Mouse (Mus musculus) CD8-positive naive resting alpha-beta T cell, adult 2 months (primary cell): ENCODE measurements around the gene Prtn3.
A peak's percentile ranks its signal among the peaks of the same experiment; 100 is the strongest.
"Not testable (repeated sequence)": the region's sequence is repeated elsewhere in the genome, so short reads cannot be mapped to it uniquely, and the experiment has no call there.

Experiments
- DNase-seq, 2 experiments: peaks; one replicate each; pipeline ENCODE4 v3.0.0; 2022; ENCODE audit warnings: low read depth in 2 of 2, low spot score in 2 of 2

Gene Prtn3

GRCm38 (mm10) chr10:79873313-79873712, 963 bp upstream of the Prtn3 start:
- DNase-seq, result no peak

GRCm38 (mm10) chr10:79873715-79874289, 474 bp upstream of the Prtn3 start:
- DNase-seq, result no peak

DNA sequence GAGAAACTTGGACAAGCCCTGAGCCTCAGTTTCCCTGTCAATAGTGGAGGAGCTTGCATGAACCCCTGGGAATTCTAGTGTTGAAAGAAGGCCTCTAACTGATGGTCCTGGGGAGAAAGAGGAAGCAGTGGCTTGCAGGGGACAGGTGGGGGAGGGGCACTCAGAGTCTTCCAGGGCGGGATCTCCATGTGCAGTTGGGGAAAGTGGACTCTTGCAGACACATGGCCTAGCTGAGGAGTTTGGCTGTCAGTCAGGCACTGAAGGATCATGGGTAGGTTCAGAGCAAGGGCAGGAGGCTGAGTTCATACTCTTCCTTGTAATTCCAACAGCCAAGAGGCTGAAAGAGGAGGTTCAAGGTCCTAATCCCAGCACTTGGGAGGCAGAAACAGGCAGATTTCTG, 2.9 kb downstream of the Prtn3 start:
- no peak for DNase-seq

DNA sequence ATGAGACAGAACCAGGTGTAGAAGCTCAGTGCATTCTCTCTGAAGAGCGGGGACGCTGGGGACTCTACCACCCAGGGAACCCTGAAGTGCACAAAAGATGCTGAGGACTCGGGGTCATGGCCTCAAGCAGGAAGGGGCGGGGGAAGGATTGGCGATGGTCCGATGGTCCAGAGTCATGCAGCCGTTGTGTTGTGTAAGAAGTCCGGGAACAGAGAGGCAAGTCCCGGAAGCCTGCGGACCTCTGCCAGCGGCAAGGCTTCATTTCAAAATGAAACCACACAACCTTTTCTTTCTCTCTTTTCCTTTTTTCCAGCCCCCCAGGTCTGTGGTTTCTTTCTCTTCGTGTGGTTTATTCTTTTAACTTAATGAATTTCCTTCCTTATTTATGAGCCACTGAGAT, 3.5 kb downstream of the Prtn3 start:
- no peak for DNase-seq

DNA sequence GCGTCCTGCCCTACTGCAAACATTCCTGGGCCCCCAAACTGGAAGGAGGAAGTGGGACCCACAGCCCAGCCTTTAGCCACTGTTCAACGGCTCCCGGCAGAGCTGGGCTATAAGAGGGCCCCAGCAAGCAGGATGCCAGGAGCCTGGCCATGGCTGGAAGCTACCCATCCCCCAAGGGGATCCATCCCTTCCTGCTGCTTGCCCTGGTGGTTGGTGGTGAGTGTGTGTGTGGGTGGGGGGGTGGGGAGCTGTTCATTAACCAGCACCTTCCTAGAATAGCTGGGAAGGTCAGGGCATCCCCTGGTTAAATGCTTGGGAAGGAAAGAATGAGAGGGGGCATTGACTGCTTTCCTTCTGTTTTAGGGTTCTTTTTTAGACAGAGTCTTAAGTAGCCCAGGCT, 5.3 kb downstream of the Prtn3 start:
- no peak for DNase-seq

DNA sequence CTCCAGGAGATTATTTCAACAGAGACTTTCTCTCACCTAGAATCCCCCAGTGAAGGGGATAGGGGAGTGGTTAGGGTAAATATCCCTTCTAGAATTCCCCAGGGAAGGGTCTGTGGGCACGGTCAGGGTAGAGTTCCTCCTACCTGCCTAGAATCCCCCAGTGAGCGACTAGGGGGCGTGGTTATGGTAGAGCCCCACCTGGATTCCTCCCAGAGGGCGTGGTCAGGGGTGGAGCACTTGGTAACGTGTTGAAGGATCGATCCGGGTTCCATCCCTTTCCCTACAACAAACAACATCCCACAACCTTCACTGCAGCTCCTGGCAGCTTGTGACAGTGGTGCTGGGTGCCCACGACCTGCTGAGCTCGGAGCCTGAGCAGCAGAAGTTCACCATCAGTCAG, 6.4 kb downstream of the Prtn3 start:
- no peak for DNase-seq

- DNase-seq, result no peak
Measured at GRCm38 (mm10) chr10:79881981-79882380, 7.7 kb downstream of the Prtn3 start.

- peak; percentile 61 to 73 for DNase-seq
Measured at GRCm38 (mm10) chr10:79883297-79884084, 9.2 kb downstream of the Prtn3 start.

- no peak for DNase-seq
Measured at GRCm38 (mm10) chr10:79884446-79884845, 10.2 kb downstream of the Prtn3 start.

DNA sequence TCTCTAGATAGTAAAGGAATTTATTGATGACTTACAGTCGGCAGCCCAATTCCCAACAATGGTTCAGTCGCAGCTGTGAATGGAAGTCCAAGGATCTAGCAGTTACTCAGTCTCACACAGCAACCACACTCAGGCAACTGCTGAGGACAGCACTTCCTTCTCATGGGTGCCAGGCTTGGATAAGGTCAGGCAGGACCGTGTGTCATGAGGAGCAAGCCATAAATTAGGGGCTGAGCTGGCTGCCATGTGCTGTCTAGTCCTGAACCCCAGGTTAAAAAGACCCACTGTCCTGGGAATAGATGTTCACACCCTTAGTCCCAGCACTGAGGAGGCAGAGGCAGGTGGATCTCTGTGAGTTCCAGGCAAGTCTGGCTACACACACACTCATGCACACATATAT, 10.7 kb downstream of the Prtn3 start:
- DNase-seq, result not testable (repeated sequence)

- no peak for DNase-seq
Measured at GRCm38 (mm10) chr10:79886054-79886453, 11.8 kb downstream of the Prtn3 start, which contains the start of gene Elane. Gene Elane (plus strand): TSS chr10:79886247.

DNA sequence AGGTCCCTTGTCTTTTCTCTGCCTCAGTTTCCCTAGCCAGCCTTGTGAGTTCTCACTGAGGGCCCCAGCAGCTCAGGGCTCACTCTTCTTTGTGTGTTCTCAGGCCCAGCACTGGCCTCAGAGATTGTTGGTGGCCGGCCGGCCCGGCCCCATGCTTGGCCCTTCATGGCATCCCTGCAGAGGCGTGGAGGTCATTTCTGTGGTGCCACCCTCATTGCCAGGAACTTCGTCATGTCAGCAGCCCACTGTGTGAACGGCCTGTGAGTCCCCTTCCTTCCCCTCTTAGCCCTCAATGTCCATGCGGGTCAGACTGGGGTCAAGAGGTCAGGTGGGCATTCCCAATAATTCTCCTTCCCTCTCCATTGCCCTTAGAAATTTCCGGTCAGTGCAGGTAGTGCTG, 12.3 kb downstream of the Prtn3 start:
- no peak for DNase-seq

GRCm38 (mm10) chr10:79889386-79889785, 15.1 kb downstream of the Prtn3 start:
- no peak for DNase-seq

DNA sequence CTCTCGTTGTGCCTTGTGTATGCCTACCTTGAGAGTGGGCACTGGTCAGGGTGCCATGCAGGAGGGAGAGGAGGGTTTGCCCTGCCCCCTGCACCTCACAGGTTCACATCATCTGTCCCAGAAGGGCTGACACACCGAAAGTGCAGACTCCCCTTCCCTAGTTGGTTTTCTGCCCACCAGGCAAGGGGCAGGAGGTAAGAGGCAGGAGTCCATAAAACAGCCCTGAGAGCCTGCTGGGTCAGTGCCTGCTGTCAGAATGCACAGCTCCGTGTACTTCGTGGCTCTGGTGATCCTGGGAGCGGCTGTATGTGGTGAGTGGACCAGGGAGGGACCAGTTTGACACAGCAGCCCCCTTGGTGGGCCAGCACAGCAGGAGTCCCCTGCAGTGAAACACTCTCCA, 16.4 kb downstream of the Prtn3 start, which contains the start of gene Cfd:
Gene Cfd, plus strand, starts transcription at position 184 of the 400 bp plus-strand sequence.
- DNase-seq, result no peak

- peak; percentile 80 to 81 for DNase-seq
Measured at GRCm38 (mm10) chr10:79892451-79893118, 18.3 kb downstream of the Prtn3 start.

DNA sequence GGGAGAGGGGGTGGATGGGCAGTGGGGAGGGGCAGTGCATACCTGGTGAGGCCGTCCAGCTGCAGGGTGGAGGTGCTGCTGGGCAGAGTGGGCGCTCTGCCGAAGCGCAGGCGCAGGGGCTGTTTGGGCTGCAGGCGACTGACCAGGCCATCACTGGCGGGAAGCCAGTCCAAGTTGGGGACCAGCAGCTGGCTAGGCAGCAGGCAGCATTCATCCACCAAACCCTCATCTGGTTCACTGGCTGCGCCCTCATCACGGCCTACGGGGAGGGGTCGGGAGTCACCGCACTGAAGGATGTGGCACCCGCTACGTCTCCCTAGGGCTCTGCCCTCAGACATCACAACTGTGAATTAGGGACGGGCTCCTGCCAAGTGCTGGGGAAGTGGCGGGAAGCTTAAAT, 22.0 kb downstream of the Prtn3 start:
- no peak for DNase-seq

- DNase-seq, result no peak
Measured at GRCm38 (mm10) chr10:79896814-79897213, 22.5 kb downstream of the Prtn3 start.

- DNase-seq, result no peak
Measured at GRCm38 (mm10) chr10:79897316-79898245, 23.3 kb downstream of the Prtn3 start.

DNA sequence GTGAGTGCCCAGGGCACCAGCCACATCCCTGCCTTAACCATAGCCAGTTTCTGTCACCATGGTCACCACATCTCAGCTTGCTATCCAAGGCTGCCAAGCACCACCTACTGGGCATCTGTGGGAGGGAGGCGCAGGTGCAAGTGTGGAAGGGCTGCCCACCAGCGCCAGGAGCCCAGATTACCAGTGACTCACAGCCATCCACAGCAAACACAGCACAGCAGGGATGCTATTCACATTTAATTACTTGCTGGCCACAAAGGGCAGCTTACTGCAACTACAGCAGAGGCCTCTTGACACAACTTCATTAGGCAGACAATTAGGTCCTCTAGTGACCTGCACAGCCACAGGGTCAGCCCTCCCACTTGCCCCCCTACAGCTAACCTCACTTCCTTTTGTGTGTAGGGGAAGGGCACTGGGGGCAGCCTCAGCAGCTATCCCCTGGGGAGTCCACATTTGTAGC, 26.7 kb downstream of the Prtn3 start:
- DNase-seq, result no peak

DNA sequence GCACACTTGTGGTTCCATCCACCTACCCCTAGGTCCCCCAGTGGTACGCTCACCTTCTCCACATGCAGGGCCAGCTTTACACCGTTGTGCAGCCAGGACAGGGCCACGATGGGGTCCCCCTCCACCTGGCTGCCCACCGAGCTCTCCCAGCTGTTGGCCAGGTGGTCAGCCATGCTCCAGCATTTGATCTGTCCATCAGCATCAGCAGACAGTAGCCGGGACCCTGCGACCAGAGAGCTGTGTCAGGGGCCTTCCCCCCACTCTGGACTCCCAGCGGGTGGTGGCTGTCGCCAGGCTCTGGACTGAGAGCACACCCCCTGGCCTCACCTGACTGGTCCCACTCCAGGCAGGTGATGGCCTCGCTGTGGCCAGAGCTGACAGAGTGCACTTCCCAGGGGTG, 32.4 kb downstream of the Prtn3 start:
- no peak for DNase-seq

GRCm38 (mm10) chr10:79907415-79907814, 33.1 kb downstream of the Prtn3 start:
- no peak for DNase-seq
